Mouse (Mus musculus) hindbrain, embryonic 14.5 days (tissue): ENCODE measurements at regions not wholly inside any gene's neighbourhood (a gene's known extent, or its start where the extent isn't known, plus 50 kb on each side); places are given as distances from the start of the nearest gene placed in this dataset.

Experiments used
- ATAC-seq: fragments of 200-750 bp; cut with Nextera tagmentation; 2 replicates; pipeline ENCODE4 v1.8.0; 2017; ENCODE audit warnings: moderate number of reproducible peaks, mild to moderate bottlenecking, moderate TSS enrichment, moderate library complexity; ENCODE audit not compliant: low FRiP score
- DNase-seq: peaks from one replicate; pipeline ENCODE4 v3.0.0-alpha.2; 2015; ENCODE audit warnings: low spot score
- H3K27ac ChIP-seq: fragments of 300-500 bp; sonication (generic); 2 replicates; pipeline ENCODE4 v1.5.1; 2014; ENCODE audit warnings: mild to moderate bottlenecking, moderate library complexity
- H3K27me3 ChIP-seq: fragments of 300-500 bp; sonication (generic); 2 replicates; pipeline ENCODE4 v1.6.1; 2014; ENCODE audit warnings: mild to moderate bottlenecking, low read length, mixed read lengths; ENCODE audit not compliant: control insufficient read depth, insufficient read depth
- H3K36me3 ChIP-seq: fragments of 300-500 bp; sonication (generic); replicated peaks from 2 replicates; pipeline ENCODE4 v1.6.1; 2014; ENCODE audit not compliant: control insufficient read depth, insufficient read depth
- H3K4me1 ChIP-seq: fragments of 300-500 bp; sonication (generic); replicated peaks from 2 replicates; pipeline ENCODE4 v1.6.1; 2014; ENCODE audit warnings: antibody characterized with exemption, low read length, mixed read lengths; ENCODE audit not compliant: control insufficient read depth, insufficient read depth
- H3K4me2 ChIP-seq: fragments of 300-500 bp; sonication (generic); replicated peaks from 2 replicates; pipeline ENCODE4 v1.6.1; 2014; ENCODE audit warnings: mild to moderate bottlenecking, moderate library complexity
- H3K4me3 ChIP-seq: fragments of 300-500 bp; sonication (generic); replicated peaks from 2 replicates; pipeline ENCODE4 v1.5.1; 2014; ENCODE audit warnings: mild to moderate bottlenecking, low read length
- H3K9ac ChIP-seq: fragments of 300-500 bp; sonication (generic); 2 replicates; pipeline ENCODE4 v1.6.1; 2014
- H3K9me3 ChIP-seq: fragments of 300-500 bp; sonication (generic); 2 replicates; pipeline ENCODE4 v1.6.1; 2016; ENCODE audit warnings: low read length; ENCODE audit not compliant: control insufficient read depth
- WGBS: fragments of 180-500 bp; shearing (Covaris S2); extraction: QIAGEN DNeasy Blood & Tissue Kit; methylation state at CpG from one replicate; pipeline ENCODE4 v1.1.7; 2014; 5-methylcytosine and 5-hydroxymethylcytosine counted together

- Histone ChIP-seq H3K4me1 (peaks cover 23% of the 10 kb centered on the region), H3K36me3 (no peaks in the 10 kb centered on the region), H3K27me3 (no peaks in the 10 kb centered on the region; the same call in 1 of the 2 replicates), H3K9ac (no peak overlapping the region), H3K27ac (no peak overlapping the region), H3K4me2 (no peak overlapping the region), H3K4me3 (no peak overlapping the region), H3K9me3 (no peaks in the 10 kb centered on the region)
- WGBS: 31% methylated on average over 5 of the region's 5 CpGs
- ATAC-seq: no peak
- DNase-seq: no peak
Measured at GRCm38 (mm10) chr12:79878766-79879092, 234.1 kb downstream of the Zfp36l1 start.

- ATAC-seq (no peak), DNase-seq (no peak)
- H3K36me3 ChIP-seq: no peaks in the 10 kb centered on the region
- H3K27me3 ChIP-seq: no peaks in the 10 kb centered on the region; the same call in 1 of the 2 replicates
- H3K27ac ChIP-seq: no peak overlapping the region
- 83% methylated on average over 3 of the region's 3 CpGs for WGBS
- no peak overlapping the region for H3K4me3 ChIP-seq
- H3K9me3 ChIP-seq: no peaks in the 10 kb centered on the region
- H3K9ac ChIP-seq: no peak overlapping the region
- no peak overlapping the region for H3K4me2 ChIP-seq
- H3K4me1 ChIP-seq: peaks cover 23% of the 10 kb centered on the region
Measured at GRCm38 (mm10) chr12:79878163-79878562, 234.7 kb downstream of the Zfp36l1 start.

GRCm38 (mm10) chr12:79874333-79874732 lies 238.5 kb downstream of the Zfp36l1 start:
- Histone ChIP-seq H3K4me3 (no peak overlapping the region), H3K27ac (no peak overlapping the region), H3K4me1 (peaks cover 8% of the 10 kb centered on the region), H3K9ac (no peak overlapping the region), H3K27me3 (no peaks in the 10 kb centered on the region), H3K9me3 (no peaks in the 10 kb centered on the region), H3K36me3 (no peaks in the 10 kb centered on the region), H3K4me2 (no peak overlapping the region)
- 80% methylated on average over 2 of the region's 2 CpGs for WGBS
- ATAC-seq: no peak
- DNase-seq: no peak

GRCm38 (mm10) chr12:79865179-79865552 lies 247.6 kb downstream of the Zfp36l1 start:
- Histone ChIP-seq H3K4me1 (no peaks in the 10 kb centered on the region; the same call in 1 of the 2 replicates), H3K9ac (no peak overlapping the region), H3K27me3 (no peaks in the 10 kb centered on the region), H3K27ac (no peak overlapping the region), H3K9me3 (no peaks in the 10 kb centered on the region), H3K36me3 (no peaks in the 10 kb centered on the region), H3K4me3 (no peak overlapping the region), H3K4me2 (no peak overlapping the region)
- 59% methylated on average over 6 of the region's 6 CpGs for WGBS
- DNase-seq (no peak), ATAC-seq (no peak)

GRCm38 (mm10) chr12:79864346-79865178 lies 248.3 kb downstream of the Zfp36l1 start:
- no peaks in the 10 kb centered on the region for H3K9me3 ChIP-seq
- no peak overlapping the region for H3K4me3 ChIP-seq
- no peak overlapping the region for H3K4me2 ChIP-seq
- no peaks in the 10 kb centered on the region for H3K36me3 ChIP-seq
- H3K27ac ChIP-seq: no peak overlapping the region
- no peak overlapping the region for H3K9ac ChIP-seq
- 82% methylated on average over 20 of the region's 20 CpGs for WGBS
- H3K27me3 ChIP-seq: no peaks in the 10 kb centered on the region
- ATAC-seq: no peak
- H3K4me1 ChIP-seq: no peaks in the 10 kb centered on the region; the same call in 1 of the 2 replicates
- DNase-seq: no peak
